Mouse (Mus musculus): Measurements from ENCODE around the gene Csk. TPM values are rescaled to one million over a fixed set of nuclear protein-coding genes. Genes with fewer than 3 reads are reported as not detected.

Csk gene
- polyA plus RNA-seq, 1 experiment, result 66.2 TPM

DNA sequence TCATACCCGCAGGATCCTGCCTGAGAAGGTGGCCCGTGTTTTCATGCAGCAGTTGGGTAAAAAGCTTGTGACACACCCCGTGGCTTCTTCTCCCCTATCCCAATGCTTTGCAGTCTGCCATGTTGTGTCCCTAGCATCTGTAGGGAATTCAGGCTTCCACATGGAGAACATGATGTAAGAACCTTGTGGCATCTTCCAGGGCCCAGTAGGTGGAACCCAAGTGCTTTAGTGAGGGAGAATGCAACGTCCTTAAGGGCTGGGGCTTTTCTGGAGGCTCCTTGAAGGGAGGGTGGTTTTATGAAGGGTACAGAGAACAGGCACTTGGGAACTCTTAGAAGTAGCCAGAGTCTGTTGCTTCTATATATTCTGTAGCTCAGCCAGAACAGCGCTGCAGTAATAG lies 62.7 kb downstream of the Csk start:
- peaks cover 12% of the 10 kb centered on the region for H3K36me3 ChIP-seq (ENCODE audit: control insufficient read depth, insufficient read depth)
- H3K79me3 ChIP-seq (ENCODE audit: low read depth), result no peaks in the 10 kb centered on the region
- peak overlapping the region; percentile 18 for H3ac ChIP-seq (ENCODE audit: control insufficient read depth, insufficient read length, low read depth)
- no peaks in the 10 kb centered on the region for H3K27me3 ChIP-seq (ENCODE audit: control insufficient read depth, insufficient read depth, insufficient read length)
- H3K79me2 ChIP-seq (ENCODE audit: control insufficient read depth, insufficient read depth), result peaks cover 17% of the 10 kb centered on the region
- no peak overlapping the region for H3K4me3 ChIP-seq (ENCODE audit: insufficient read depth, poor library complexity, severe bottlenecking)
- no peak for TF ChIP-seq FOSL1 (IDR thresholded peaks at IDR 0.05; ENCODE audit: insufficient read depth, low read length, poor library complexity, severe bottlenecking)
- peak; percentile 58 for TF ChIP-seq MAX (IDR thresholded peaks at IDR 0.05)
- TF ChIP-seq MYOD1 (IDR thresholded peaks at IDR 0.05; ENCODE audit: control insufficient read depth, insufficient read length, low read depth), result no peak
- TF ChIP-seq MYOG (IDR thresholded peaks at IDR 0.05; ENCODE audit: control insufficient read depth, extremely low read depth, insufficient read length), result no peak
- TF ChIP-seq USF1 (IDR thresholded peaks at IDR 0.05; ENCODE audit: low read depth), result no peak
- peak; percentile 42 for TF ChIP-seq CTCF (IDR thresholded peaks at IDR 0.05; ENCODE audit: control insufficient read depth, insufficient read depth, insufficient read length)

- Histone ChIP-seq H3K27me3 (ENCODE audit: control insufficient read depth, insufficient read depth, insufficient read length) (no peaks in the 10 kb centered on the region), H3K4me3 (ENCODE audit: insufficient read depth, poor library complexity, severe bottlenecking) (peak within 1 kb of the TSS; percentile 51), H3K79me2 (ENCODE audit: control insufficient read depth, insufficient read depth) (peaks cover 17% of the 10 kb centered on the region), H3K79me3 (ENCODE audit: low read depth) (no peaks in the 10 kb centered on the region), H3K36me3 (ENCODE audit: control insufficient read depth, insufficient read depth) (peaks cover 4% of the 10 kb centered on the region), H3ac (ENCODE audit: control insufficient read depth, insufficient read length, low read depth) (peak within 1 kb of the TSS; percentile 87)
- TF ChIP-seq CTCF (IDR thresholded peaks at IDR 0.05; ENCODE audit: control insufficient read depth, insufficient read depth, insufficient read length), result peak; percentile 41
- TF ChIP-seq MYOD1 (IDR thresholded peaks at IDR 0.05; ENCODE audit: control insufficient read depth, insufficient read length, low read depth), result no peak
- peak; percentile 23 for TF ChIP-seq MAX (IDR thresholded peaks at IDR 0.05)
Observed at GRCm38 (mm10) chr9:57589224-57590126, 64.0 kb downstream of the Csk start, which contains the start of gene Ulk3. Gene Ulk3, plus strand, starts transcription at chr9:57589452.

DNA sequence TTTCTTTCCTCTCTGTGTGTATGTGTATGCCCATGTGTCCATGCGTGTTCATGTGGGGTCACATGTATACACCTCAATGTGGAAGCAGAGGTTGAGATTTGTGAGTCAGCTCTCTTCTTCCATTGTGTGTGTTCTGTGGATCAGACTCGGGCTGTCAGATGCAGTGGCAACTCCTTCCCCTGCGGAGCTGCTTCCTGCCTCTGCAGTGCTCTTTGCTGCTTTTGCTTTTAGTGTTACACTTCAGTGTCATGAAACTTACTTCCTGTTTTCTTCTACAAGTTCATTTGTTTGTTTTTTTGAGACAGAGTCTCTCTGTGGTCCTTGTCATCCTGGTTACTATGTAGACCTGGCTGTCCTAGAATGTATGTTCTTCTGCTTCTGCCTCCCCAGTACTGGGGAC lies 68.4 kb downstream of the Csk start:
- TF ChIP-seq MYOG (IDR thresholded peaks at IDR 0.05; ENCODE audit: control insufficient read depth, extremely low read depth, insufficient read length) (no peak), CTCF (IDR thresholded peaks at IDR 0.05; ENCODE audit: control insufficient read depth, insufficient read depth, insufficient read length) (no peak), CEBPB (IDR thresholded peaks at IDR 0.05; ENCODE audit: low read depth) (no peak), MYOD1 (IDR thresholded peaks at IDR 0.05; ENCODE audit: control insufficient read depth, insufficient read length, low read depth) (no peak), MAX (IDR thresholded peaks at IDR 0.05) (no peak), USF1 (IDR thresholded peaks at IDR 0.05; ENCODE audit: low read depth) (no peak), FOSL1 (IDR thresholded peaks at IDR 0.05; ENCODE audit: insufficient read depth, low read length, poor library complexity, severe bottlenecking) (no peak)

GRCm38 (mm10) chr9:57577144-57577849 lies 76.1 kb downstream of the Csk start:
- H3K36me3 ChIP-seq (ENCODE audit: control insufficient read depth, insufficient read depth), result peaks cover 12% of the 10 kb centered on the region
- no peaks in the 10 kb centered on the region for H3K79me3 ChIP-seq (ENCODE audit: low read depth)
- H3K4me3 ChIP-seq (ENCODE audit: insufficient read depth, poor library complexity, severe bottlenecking), result no peak overlapping the region
- H3K27me3 ChIP-seq (ENCODE audit: control insufficient read depth, insufficient read depth, insufficient read length), result no peaks in the 10 kb centered on the region
- TF ChIP-seq MAX (IDR thresholded peaks at IDR 0.05) (no peak), USF1 (IDR thresholded peaks at IDR 0.05; ENCODE audit: low read depth) (no peak), CEBPB (IDR thresholded peaks at IDR 0.05; ENCODE audit: low read depth) (no peak), MYOG (IDR thresholded peaks at IDR 0.05; ENCODE audit: control insufficient read depth, extremely low read depth, insufficient read length) (no peak), MYOD1 (IDR thresholded peaks at IDR 0.05; ENCODE audit: control insufficient read depth, insufficient read length, low read depth) (no peak), FOSL1 (IDR thresholded peaks at IDR 0.05; ENCODE audit: insufficient read depth, low read length, poor library complexity, severe bottlenecking) (no peak), CTCF (IDR thresholded peaks at IDR 0.05; ENCODE audit: control insufficient read depth, insufficient read depth, insufficient read length) (no peak)
- H3K79me2 ChIP-seq (ENCODE audit: control insufficient read depth, insufficient read depth), result no peaks in the 10 kb centered on the region
- no peak overlapping the region for H3ac ChIP-seq (ENCODE audit: control insufficient read depth, insufficient read length, low read depth)

More for the DNA sequence above, 68.4 kb downstream of the Csk start:
- H3ac ChIP-seq (ENCODE audit: control insufficient read depth, insufficient read length, low read depth), result no peak overlapping the region
- H3K36me3 ChIP-seq (ENCODE audit: control insufficient read depth, insufficient read depth), result peaks cover 21% of the 10 kb centered on the region
- H3K4me3 ChIP-seq (ENCODE audit: insufficient read depth, poor library complexity, severe bottlenecking), result no peak overlapping the region
- no peaks in the 10 kb centered on the region for H3K79me3 ChIP-seq (ENCODE audit: low read depth)
- H3K27me3 ChIP-seq (ENCODE audit: control insufficient read depth, insufficient read depth, insufficient read length), result no peaks in the 10 kb centered on the region
- H3K79me2 ChIP-seq (ENCODE audit: control insufficient read depth, insufficient read depth), result peaks cover 1% of the 10 kb centered on the region

Other genes with a start within 250 kb of the Csk start
- gene Ppcdc, start 213.5 kb downstream of the Csk start, polyA plus RNA-seq (2012; fragmentation: generic; extraction: Trizol), result 15.1 TPM
- gene Scamp5, start 185.6 kb downstream of the Csk start, polyA plus RNA-seq (2012; fragmentation: generic; extraction: Trizol), result 15.2 TPM
- gene Rpp25, start 149.6 kb downstream of the Csk start, polyA plus RNA-seq (2012; fragmentation: generic; extraction: Trizol), result 0.55 TPM
- 630 TPM for gene Cox5a, start 132.4 kb downstream of the Csk start, polyA plus RNA-seq (2012; fragmentation: generic; extraction: Trizol)
- 20.9 TPM for gene Fam219b, start 116.1 kb downstream of the Csk start, polyA plus RNA-seq (2012; fragmentation: generic; extraction: Trizol)
- 35.7 TPM for gene Mpi, start 100.9 kb downstream of the Csk start, polyA plus RNA-seq (2012; fragmentation: generic; extraction: Trizol)
- 22.5 TPM for gene Scamp2, start 92.7 kb downstream of the Csk start, polyA plus RNA-seq (2012; fragmentation: generic; extraction: Trizol)
- gene Ulk3, start 64.2 kb downstream of the Csk start, polyA plus RNA-seq (2012; fragmentation: generic; extraction: Trizol), result 5.4 TPM
- gene Cplx3, start 47.4 kb downstream of the Csk start, polyA plus RNA-seq (2012; fragmentation: generic; extraction: Trizol), result 0.06 TPM
- gene Lman1l, start 32.9 kb downstream of the Csk start, polyA plus RNA-seq (2012; fragmentation: generic; extraction: Trizol), result 0.68 TPM
- gene Cyp1a2, start 30.1 kb upstream of the Csk start, polyA plus RNA-seq (2012; fragmentation: generic; extraction: Trizol), result not detected
- 0.14 TPM for gene Cyp1a1, start 34.3 kb upstream of the Csk start, polyA plus RNA-seq (2012; fragmentation: generic; extraction: Trizol)
- gene Edc3, start 54.9 kb upstream of the Csk start, polyA plus RNA-seq (2012; fragmentation: generic; extraction: Trizol), result 16.8 TPM
- gene Clk3, start 112.2 kb upstream of the Csk start, polyA plus RNA-seq (2012; fragmentation: generic; extraction: Trizol), result 50.9 TPM
- 0.87 TPM for gene Arid3b, start 183.2 kb upstream of the Csk start, polyA plus RNA-seq (2012; fragmentation: generic; extraction: Trizol)

All from C2C12 (cell line).